Mouse (Mus musculus) kidney, adult 11 months (tissue): ENCODE measurements around the gene Adprh.
"Not testable (repeated sequence)": the region's sequence is repeated elsewhere in the genome, so short reads cannot be mapped to it uniquely, and the experiment has no call there.

ENCODE experiments used
- DNase-seq: peaks from one replicate; pipeline ENCODE4 v3.0.0; 2022

Adprh gene

DNA sequence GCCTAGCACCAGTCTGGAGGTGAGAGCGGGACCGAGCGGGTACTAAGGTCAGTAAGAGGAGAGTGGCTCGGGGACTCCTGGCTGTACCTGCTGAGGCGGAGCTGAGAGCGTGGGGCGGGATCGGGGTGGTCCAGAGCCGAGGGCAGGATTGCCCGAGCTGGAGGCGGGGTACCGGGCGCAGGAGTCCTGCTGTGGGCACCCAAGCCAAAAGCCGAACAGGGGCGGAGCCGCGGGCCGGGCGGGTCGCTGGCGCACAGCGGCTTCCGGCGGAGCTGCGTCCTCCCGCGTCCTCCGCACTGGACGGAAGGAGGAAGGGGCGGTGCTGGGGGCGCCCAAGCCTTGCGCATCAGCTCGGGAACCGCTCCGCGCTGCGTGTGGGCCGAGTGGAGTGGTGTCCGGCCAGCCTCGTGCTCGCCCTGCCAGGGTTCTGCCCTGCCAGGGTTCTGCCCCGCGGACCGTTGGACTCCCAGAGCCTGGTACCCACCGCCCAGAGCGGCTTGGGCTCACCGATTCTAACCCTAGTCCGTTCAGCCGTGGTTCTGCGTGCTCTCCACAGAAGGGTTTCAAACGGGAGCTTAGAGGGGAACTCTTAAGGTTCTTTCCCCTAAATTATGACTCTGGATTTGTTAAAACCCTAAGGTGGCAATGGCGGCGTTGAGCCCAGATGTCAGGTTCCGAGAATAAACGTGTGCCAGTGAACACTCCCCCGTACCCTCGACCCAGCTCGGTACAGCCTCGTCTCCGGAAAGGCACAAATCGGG is at the start of gene Adprh:
Gene Adprh (minus strand): TSS at position 262 of the 761 bp plus-strand sequence.
- peak; percentile 97 for DNase-seq

- no peak for DNase-seq
These were observed 44.2 kb upstream of the Adprh start for GRCm38 (mm10) chr16:38496604-38497140.

DNA sequence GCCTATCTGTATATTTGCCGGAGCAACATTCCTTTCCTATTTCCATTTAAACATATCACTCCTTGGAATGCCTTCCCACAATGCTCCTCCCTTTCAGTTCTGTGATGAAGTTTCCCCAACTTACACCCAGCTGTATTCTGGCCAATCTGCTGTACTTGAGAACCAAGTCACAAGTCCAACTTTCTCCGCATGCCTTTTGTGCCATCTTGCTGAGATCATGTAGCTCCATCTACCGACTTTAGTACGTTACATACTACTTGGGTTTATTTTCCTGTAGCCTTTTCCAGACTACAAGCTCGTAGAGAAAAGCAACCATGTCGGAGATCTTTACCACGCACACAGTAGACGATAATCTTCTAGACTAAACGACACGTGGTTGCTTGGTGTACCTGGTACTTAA is 41.4 kb upstream of the Adprh start:
- no peak for DNase-seq

GRCm38 (mm10) chr16:38492551-38492950 is 40.0 kb upstream of the Adprh start:
- no peak for DNase-seq

DNA sequence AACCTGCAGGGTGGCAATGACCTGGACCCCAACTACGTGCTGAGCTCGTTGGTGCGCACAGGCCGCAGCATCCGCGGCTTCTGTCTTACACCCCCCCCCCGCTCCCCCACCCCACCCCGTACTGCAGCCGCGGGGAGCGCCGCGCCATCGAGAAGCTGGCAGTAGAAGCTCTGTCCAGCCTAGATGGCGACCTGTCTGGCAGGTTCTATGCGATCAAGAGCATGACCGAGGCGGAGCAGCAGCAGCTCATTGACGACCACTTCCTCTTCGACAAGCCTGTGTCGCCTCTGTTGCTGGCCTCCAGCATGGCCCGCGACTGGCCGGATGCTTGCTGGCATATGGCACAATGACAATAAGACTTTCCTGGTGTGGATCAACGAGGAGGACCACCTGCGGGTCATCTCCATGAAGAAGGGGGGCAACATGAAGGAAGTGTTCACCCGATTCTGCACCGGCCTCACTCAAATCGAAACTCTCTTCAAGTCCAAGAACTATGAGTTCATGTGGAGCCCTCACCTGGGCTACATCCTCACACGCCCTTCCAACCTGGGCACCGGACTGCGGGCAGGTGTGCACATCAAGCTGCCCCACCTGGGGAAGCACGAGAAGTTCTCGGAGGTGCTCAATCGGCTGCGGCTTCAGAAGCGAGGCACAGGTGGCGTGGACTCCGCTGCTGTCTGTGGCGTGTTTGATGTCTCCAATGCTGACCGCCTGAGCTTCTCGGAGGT is 31.2 kb upstream of the Adprh start:
- no peak for DNase-seq

- no peak for DNase-seq
These were observed 30.5 kb upstream of the Adprh start for GRCm38 (mm10) chr16:38482780-38483562.

GRCm38 (mm10) chr16:38481327-38481726 is 28.8 kb upstream of the Adprh start:
- no peak for DNase-seq

- no peak for DNase-seq
These were observed 25.8 kb upstream of the Adprh start for GRCm38 (mm10) chr16:38478296-38478695.

- DNase-seq = not testable (repeated sequence)
These were observed 24.7 kb upstream of the Adprh start for GRCm38 (mm10) chr16:38477241-38477608.

GRCm38 (mm10) chr16:38476312-38477240 is 24.1 kb upstream of the Adprh start:
- peak; percentile 21 for DNase-seq

GRCm38 (mm10) chr16:38475681-38476311 is 23.3 kb upstream of the Adprh start:
- no peak for DNase-seq

- no peak for DNase-seq
These were observed 22.3 kb upstream of the Adprh start for GRCm38 (mm10) chr16:38474677-38475286.

DNA sequence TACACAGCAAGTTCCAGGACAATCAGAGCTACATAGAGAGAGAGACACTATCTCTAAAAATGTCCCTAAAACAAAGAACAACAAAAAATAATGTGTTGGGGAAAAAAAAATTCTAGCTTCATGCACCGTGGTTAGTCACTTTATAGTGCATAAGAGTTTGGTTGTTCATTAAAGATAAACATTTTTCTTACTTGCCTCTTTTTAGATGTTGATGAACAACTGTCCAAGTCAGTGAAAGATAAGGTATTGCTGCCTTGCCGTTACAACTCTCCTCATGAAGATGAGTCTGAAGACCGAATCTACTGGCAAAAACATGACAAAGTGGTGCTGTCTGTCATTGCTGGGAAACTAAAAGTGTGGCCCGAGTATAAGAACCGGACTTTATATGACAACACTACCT is 21.2 kb upstream of the Adprh start:
- no peak for DNase-seq

DNA sequence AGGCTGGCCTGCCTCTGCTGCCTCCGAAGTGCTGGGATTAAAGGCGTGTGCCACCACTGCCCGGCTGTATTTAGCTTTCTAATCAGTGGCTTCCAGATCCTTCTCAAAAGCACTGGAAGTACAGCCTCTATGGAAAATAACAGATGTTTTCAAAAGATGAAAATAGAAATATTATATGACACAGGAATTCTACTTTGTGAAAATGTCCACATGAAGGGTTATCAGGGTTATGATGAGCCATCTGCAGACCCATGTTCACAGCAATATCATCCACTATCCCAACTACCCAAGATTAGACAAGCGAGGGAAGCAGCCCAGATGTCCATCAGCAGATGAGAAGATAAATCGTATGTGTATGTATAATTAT is 20.0 kb upstream of the Adprh start:
- no peak for DNase-seq

DNA sequence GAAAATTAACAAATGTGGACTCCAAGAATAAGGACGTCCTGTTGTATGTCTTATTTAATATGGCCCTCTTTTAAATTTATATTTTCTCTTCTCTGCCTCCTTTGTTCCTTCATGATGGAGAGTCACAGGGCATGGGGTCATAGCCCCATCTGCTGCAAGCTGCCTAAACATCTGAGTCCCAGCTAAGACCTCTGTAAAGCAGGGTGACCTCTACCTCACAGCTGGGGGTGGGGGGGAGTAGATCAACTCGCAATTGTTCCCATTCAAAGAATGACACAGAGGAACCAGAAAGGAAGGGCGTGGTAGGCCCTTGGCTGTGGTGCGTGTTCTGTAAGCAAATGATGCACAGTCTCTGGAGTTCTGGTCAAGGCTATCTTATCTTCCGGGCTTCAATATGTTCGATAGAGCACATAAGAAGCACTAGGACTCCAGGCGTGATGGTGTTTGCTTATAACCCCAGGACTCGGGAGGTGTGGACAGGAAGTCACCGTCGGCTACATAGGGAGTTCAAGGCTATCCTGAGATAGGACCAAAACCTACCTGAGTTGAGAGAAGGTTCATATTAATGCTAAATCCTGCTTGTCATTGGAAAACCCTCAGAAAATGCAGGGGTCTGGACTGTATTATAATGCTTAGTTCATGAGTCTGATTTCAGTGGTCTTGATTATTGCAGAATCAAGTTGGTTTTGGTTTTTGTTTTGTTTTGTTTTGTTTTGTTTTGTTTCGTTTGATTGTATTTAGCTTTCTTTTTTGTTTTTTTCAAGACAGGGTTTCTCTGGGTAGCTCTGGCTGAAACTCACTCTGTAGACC is 19.4 kb upstream of the Adprh start:
- no peak for DNase-seq

DNA sequence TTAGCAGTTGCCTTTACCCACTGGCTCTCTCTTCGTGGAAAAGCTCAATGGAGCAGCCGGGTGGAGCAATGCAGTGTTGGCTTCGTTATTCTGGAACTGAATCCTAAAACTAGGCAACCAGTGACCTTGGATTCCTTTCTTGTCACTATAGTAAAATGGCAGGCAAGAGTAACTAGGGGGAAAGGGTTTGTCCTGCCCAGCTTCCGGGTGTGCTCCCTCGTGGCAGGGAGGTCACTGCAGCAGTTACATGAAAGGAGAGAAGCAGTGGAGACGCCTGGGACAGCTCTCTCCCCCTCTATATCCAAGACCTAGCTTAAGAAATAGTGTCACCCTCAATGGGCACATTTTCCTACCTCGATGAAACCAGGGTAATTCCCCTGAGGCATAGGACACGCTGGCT is 16.9 kb upstream of the Adprh start:
- DNase-seq = no peak

GRCm38 (mm10) chr16:38468706-38469018 is 16.2 kb upstream of the Adprh start:
- DNase-seq = no peak

- peak; percentile 27 for DNase-seq
These were observed 15.6 kb upstream of the Adprh start for GRCm38 (mm10) chr16:38467917-38468705.

GRCm38 (mm10) chr16:38467091-38467916 is 14.8 kb upstream of the Adprh start:
- DNase-seq = no peak
